Mouse (Mus musculus) spleen, adult 2 months (tissue): ENCODE measurements at regions not wholly inside any gene's neighbourhood (a gene's known extent, or its start where the extent isn't known, plus 50 kb on each side); places are given as distances from the start of the nearest gene placed in this dataset.

Experiments used
- CTCF ChIP-seq: fragments of 200-500 bp; IDR thresholded peaks from 2 replicates; pipeline ENCODE4 v1.5.1; 2011; ENCODE audit warnings: mild to moderate bottlenecking, inconsistent platforms; ENCODE audit not compliant: insufficient read depth, insufficient read length, insufficient replicate concordance; ENCODE audit errors: extremely low read depth
- POLR2A ChIP-seq: fragments of 200-500 bp; IDR thresholded peaks from 2 replicates; pipeline ENCODE4 v1.6.1; 2011; ENCODE audit warnings: low read depth, low read length, inconsistent platforms

- TF ChIP-seq CTCF = no peak
- TF ChIP-seq POLR2A = no peak
Measured at GRCm38 (mm10) chr4:140355144-140355550, 108.6 kb upstream of the Igsf21 start.
